Mouse (Mus musculus) bone marrow, adult 2 months (tissue): ENCODE measurements around the gene Krt82.
"Not testable (repeated sequence)": the region's sequence is repeated elsewhere in the genome, so short reads cannot be mapped to it uniquely, and the experiment has no call there.

Experiments used
- CTCF ChIP-seq: fragments of 200-500 bp; IDR thresholded peaks from 2 replicates; pipeline ENCODE4 v1.5.1; 2011; ENCODE audit warnings: low read length, control low read depth; ENCODE audit not compliant: control insufficient read depth, insufficient read depth
- POLR2A ChIP-seq: fragments of 200-500 bp; IDR thresholded peaks from 2 replicates; pipeline ENCODE4 v1.6.1; 2011; ENCODE audit warnings: low read depth, mild to moderate bottlenecking, control low read depth, low read length, borderline replicate concordance; ENCODE audit not compliant: control insufficient read depth

DNA sequence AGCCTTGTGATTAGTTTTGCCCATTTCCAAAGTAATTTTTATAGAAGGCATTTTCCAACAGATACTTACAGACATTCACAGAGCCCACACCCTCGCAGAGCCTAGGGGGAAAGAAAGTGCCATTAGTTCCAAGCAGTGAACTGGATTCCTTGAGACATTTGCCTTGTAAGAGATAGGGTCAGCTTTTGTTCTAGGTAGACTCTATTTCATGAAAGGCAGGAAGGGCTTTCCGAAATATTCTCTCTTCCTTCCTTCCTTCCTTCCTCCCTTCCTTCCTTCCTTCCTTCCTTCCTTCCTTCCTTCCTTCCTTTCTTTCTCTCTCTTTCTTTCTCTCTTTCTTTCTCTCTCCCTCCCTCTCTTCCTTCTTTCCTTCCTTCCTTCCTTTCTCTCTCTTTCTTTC lies 33.3 kb downstream of the Krt82 start, which contains the start of gene Gm49425:
- not testable (repeated sequence) for TF ChIP-seq CTCF, POLR2A
